Mouse (Mus musculus): ENCODE results near the gene Palm3. TPM values are rescaled to one million over a fixed set of nuclear protein-coding genes. Genes with fewer than 3 reads are reported as not detected.

Palm3 gene
- total RNA-seq, 2 experiments from 2014 or later: not detected

- no peak for ATAC-seq (replicated peaks; ENCODE audit: low FRiP score, poor library complexity, severe bottlenecking)
Observed at GRCm38 (mm10) chr8:84059226-84059625, 38.0 kb downstream of the Palm3 start.

- no peak for ATAC-seq (replicated peaks; ENCODE audit: low FRiP score, poor library complexity, severe bottlenecking)
Observed at GRCm38 (mm10) chr8:84060245-84060644, 39.0 kb downstream of the Palm3 start.

DNA sequence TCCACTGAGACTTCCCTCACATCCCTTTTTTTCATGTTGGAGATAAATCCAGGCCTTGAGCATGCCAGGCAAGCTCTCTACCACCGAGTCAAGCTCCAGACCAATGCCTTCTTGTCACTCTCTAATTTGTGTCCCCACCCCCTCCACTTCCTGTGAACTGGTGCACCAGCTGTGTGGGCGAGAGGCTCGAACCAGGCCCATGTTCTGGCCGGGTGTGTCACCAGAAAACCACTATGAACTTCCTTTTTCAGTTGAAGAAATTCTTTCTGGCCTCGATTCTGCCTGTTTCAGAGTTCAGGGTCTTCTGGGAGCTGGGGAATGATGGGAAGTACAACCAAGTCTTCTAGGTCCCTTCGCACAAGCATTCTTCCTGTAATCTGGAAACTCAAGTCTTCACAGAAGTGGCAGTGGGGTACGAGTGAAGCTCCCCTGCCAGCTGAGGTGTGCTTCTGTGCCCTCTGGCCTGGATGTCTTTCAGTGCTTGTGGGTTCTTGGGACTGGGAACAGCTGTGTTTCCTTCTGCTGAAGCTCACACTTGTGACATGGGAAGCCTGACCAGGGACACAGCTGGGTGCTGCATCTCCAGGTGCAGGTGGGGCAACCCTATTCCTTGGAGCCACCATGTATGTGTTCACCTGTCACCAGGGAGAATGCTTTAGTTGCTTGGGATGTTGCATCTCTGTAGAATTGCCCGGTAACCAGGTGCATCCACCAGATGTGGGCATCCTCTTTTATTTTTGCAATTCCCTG, 42.8 kb downstream of the Palm3 start:
- ATAC-seq (replicated peaks; ENCODE audit: low FRiP score, poor library complexity, severe bottlenecking): no peak

- ATAC-seq (replicated peaks; ENCODE audit: low FRiP score, poor library complexity, severe bottlenecking): no peak
Observed at GRCm38 (mm10) chr8:84065037-84065436, 43.8 kb downstream of the Palm3 start, which contains the start of gene Gm10643. Gm10643 (minus strand) TSS chr8:84065137.

GRCm38 (mm10) chr8:84065457-84066072, 44.3 kb downstream of the Palm3 start:
- ATAC-seq (replicated peaks; ENCODE audit: low FRiP score, poor library complexity, severe bottlenecking): no peak

- peak; percentile 92 for ATAC-seq (replicated peaks; ENCODE audit: low FRiP score, poor library complexity, severe bottlenecking)
Observed at GRCm38 (mm10) chr8:84066291-84066930, 45.1 kb downstream of the Palm3 start, which contains the start of gene Rfx1. Rfx1 (plus strand) TSS chr8:84066834.

- peak; percentile 77 for ATAC-seq (replicated peaks; ENCODE audit: low FRiP score, poor library complexity, severe bottlenecking)
Observed at GRCm38 (mm10) chr8:84067047-84067573, 45.8 kb downstream of the Palm3 start.

- ATAC-seq (replicated peaks; ENCODE audit: low FRiP score, poor library complexity, severe bottlenecking): no peak
Observed at GRCm38 (mm10) chr8:84067911-84068310, 46.6 kb downstream of the Palm3 start.

GRCm38 (mm10) chr8:84068316-84069035, 47.2 kb downstream of the Palm3 start:
- ATAC-seq (replicated peaks; ENCODE audit: low FRiP score, poor library complexity, severe bottlenecking): no peak

DNA sequence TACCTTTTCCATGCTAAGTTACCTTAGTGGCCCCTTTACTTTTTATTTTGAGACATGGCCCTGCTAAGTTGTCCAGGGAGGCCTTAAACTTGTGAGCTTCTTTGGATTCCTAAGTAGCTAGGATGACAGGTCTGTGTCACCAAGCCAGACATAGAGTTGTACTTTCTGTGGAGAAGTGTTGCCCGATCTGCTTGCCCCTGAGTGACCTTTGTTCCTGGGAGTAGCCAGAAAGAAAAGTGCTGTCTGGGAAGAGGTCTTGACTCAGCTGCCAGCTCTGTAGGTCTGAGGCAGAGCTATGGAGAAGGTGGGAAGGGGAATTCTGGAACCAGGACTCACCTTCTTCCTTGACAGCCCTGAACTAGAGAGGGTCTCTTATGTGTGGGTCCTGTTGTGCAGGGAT, 47.9 kb downstream of the Palm3 start:
- ATAC-seq (replicated peaks; ENCODE audit: low FRiP score, poor library complexity, severe bottlenecking): no peak

GRCm38 (mm10) chr8:84069750-84070149, 48.5 kb downstream of the Palm3 start:
- no peak for ATAC-seq (replicated peaks; ENCODE audit: low FRiP score, poor library complexity, severe bottlenecking)

DNA sequence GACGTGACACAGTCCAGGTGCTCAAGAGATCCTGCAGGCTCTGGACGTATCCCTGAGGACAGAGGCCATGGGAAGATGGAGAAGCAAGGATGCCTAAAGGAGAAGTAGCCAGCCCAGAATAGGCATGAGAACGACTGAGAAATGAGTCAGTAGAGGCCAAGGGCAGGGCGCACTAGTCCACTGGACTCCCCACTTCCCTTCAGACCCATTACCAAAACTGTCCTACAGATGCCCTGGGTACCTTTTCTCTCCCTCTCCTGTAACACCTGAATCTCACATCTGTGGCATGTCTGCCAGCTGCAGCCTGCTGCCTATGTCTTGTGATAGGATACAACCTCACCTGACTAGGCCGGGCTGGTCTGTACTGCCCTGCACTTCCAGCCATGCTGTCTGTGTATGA, 49.0 kb downstream of the Palm3 start:
- ATAC-seq (replicated peaks; ENCODE audit: low FRiP score, poor library complexity, severe bottlenecking): no peak

GRCm38 (mm10) chr8:84070667-84071066, 49.4 kb downstream of the Palm3 start:
- ATAC-seq (replicated peaks; ENCODE audit: low FRiP score, poor library complexity, severe bottlenecking): no peak

GRCm38 (mm10) chr8:84071921-84072320, 50.6 kb downstream of the Palm3 start:
- ATAC-seq (replicated peaks; ENCODE audit: low FRiP score, poor library complexity, severe bottlenecking): no peak

GRCm38 (mm10) chr8:84072321-84072720, 51.0 kb downstream of the Palm3 start:
- no peak for ATAC-seq (replicated peaks; ENCODE audit: low FRiP score, poor library complexity, severe bottlenecking)

DNA sequence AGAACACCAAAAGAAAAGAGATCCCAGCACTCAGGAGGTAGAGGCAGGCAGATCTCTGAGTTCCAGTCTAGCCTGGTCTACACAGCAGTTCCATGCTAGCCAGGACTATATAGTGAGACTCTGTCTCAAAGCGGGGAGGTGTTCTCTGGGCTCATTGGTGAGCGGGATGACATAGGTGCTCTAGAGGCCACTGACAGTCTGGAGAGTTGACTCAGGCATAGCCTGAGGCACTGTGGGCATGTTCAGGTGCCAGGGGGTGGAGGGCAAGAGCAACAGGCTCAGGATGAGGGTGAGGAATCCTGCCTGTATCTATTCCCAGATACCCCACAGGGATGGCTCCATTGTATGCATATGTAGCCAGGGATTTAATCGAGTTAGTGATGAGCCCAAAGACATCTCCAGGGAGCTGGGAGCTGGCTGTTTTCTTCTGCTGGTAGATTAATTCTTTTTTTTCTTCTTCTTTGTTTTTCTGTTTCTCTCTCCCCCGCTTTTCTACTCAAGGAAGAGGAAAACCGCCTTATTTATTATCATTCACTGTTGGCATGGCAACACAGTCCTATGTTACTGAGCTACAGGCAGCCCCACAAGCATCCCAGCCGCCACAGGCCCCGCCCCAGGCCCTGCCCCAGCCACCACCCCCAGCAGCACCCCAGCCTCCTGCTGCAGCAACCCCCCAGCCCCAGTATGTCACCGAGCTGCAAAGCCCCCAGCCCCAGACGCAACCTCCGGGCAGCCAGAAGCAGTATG, 52.1 kb downstream of the Palm3 start:
- no peak for ATAC-seq (replicated peaks; ENCODE audit: low FRiP score, poor library complexity, severe bottlenecking)

DNA sequence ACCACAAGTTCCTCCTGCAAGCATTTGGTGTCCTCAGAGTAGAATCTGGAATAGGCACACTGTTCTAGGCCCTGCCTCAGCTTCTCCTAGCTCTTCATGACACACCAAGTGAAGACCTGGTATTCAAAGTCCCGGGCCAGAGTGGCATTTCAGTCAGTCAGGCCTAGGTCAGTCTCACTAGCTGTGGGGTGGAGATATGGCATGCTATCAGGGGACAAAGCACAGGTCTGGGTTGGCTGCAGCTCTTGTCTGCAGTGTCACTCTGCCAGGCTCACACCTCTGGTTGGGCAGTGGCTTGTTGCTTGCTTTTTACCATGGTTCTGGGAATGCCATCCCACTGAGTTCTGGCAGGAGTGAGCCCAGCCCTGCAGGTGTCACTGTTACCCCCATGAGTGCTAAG, 55.1 kb downstream of the Palm3 start:
- no peak for ATAC-seq (replicated peaks; ENCODE audit: low FRiP score, poor library complexity, severe bottlenecking)

GRCm38 (mm10) chr8:84076849-84077248, 55.6 kb downstream of the Palm3 start:
- no peak for ATAC-seq (replicated peaks; ENCODE audit: low FRiP score, poor library complexity, severe bottlenecking)

DNA sequence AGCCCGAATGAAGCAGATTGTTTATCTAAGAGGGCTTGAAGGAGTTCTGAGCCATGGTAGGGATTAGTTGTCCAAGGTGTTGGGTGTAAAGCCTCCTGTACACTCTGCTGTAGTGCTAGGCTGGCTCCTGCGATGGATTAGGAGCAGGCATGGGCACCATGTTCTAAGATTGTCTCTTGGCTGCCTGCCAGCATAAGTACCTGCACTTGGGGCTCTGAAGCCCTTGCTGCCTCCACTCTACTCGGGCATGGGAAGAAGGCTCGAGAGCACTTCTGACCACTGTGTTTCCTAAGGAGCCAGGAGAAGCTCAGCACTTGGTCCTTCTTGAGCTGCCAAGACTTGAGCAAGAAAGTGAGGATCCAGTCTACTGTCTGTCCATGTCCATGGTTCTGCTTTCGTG, 57.9 kb downstream of the Palm3 start:
- ATAC-seq (replicated peaks; ENCODE audit: low FRiP score, poor library complexity, severe bottlenecking): no peak
